Mouse (Mus musculus) liver, embryonic 18 days (tissue): ENCODE data around the gene Gm20795. TPM values are rescaled to one million over a fixed set of nuclear protein-coding genes. Genes with fewer than 3 reads are reported as not detected.

ENCODE experiments used
- polyA plus RNA-seq: library from polyadenylated mRNA; depleted of rRNA; stranded (reverse); fragments of >200 nt; gene quantifications from 2 replicates; pipeline ENCODE4 v1.2.3, GENCODE M21; 2012; rRNA removed

Gene Gm20795
- not detected in 2 replicates for polyA plus RNA-seq

GRCm38 (mm10) chrY:40804614-40805013 is at the start of gene Gm20795:
TSS of gene Gm20795 (plus strand) at chrY:40804914.

GRCm38 (mm10) chrY:40775665-40776064 is 29.0 kb upstream of the Gm20795 start, which contains the start of gene Gm21797:
TSS of gene Gm21797 (minus strand) at chrY:40775765.

Other genes with a start within 250 kb of the Gm20795 start
- gene Gm21852, start 152.9 kb upstream of the Gm20795 start, polyA plus RNA-seq = not detected in 2 replicates
- not detected in 2 replicates for gene Gm21797, start 29.1 kb upstream of the Gm20795 start, polyA plus RNA-seq